ENCODE assay signal across 20 mouse cellular contexts in the genomic region with DNA sequence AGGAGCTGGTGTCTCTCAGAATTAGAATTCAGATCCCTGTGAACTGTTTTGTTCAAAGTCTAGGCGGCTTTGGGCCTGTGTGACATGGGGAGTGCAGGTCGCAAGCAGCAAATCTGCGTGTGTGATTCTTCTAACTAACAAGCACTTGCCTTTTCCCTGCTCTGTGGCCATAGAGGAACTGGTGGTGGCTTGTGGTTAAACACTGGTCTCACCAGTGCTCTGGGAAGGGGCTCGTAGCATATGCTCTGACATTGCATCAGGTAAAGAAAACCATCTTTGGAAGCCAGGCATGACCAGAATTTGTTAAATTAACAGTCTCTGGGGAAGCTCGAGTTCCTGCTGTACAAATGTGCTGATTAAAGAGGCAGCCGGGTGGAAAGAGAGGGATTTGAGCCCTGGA.
"Had no signal": no experiment of that assay in that cellular context is flagged by ENCODE, and none has a peak within 500 bp of the region (broad histone marks: within the 10 kb centered on the region; RNA-seq: fewer than 3 reads in every experiment).

No protein-coding gene starts in this region.

- H3K9ac ChIP-seq: liver, embryonic 13.5 days; neural tube, embryonic 12.5 days; neural tube, embryonic 15.5 days; stomach, embryonic 15.5 days had no signal

- H3K4me1 ChIP-seq: liver, embryonic 13.5 days; megakaryocyte, embryonic 14.5 days; neural tube, embryonic 12.5 days; stomach, embryonic 15.5 days had no signal

- DNase-seq: kidney, adult 2 months; kidney, postnatal 25 days; layer of hippocampus, adult 9-11 months; liver, embryonic 13.5 days; lung, adult 2 months; midbrain, embryonic 14.5 days; retina, postnatal 1 day; right cerebral cortex, postnatal 25 days; spleen, adult 18-20 months; thymus, adult 18-20 months; thymus, postnatal 14 days; thymus, postnatal 4 days had no signal

- H3K27ac ChIP-seq: kidney, postnatal 0 days; layer of hippocampus, adult 2 months; liver, embryonic 13.5 days; macrophage; midbrain, embryonic 10.5 days; neural tube, embryonic 12.5 days; neural tube, embryonic 15.5 days; stomach, embryonic 15.5 days had no signal

- H3K4me2 ChIP-seq: liver, embryonic 13.5 days; neural tube, embryonic 12.5 days; neural tube, embryonic 15.5 days; stomach, embryonic 15.5 days had no signal

- H3K4me3 ChIP-seq: layer of hippocampus, adult 2 months; liver, embryonic 13.5 days; megakaryocyte, embryonic 14.5 days; midbrain, embryonic 10.5 days; neural tube, embryonic 12.5 days; neural tube, embryonic 15.5 days; stomach, embryonic 15.5 days had no signal

- H3K9me3 ChIP-seq: liver, embryonic 13.5 days; megakaryocyte, embryonic 14.5 days; midbrain, embryonic 10.5 days; neural tube, embryonic 12.5 days; neural tube, embryonic 15.5 days; stomach, embryonic 15.5 days had no signal

- H3K27me3 ChIP-seq: liver, embryonic 13.5 days; megakaryocyte, embryonic 14.5 days; neural tube, embryonic 12.5 days; neural tube, embryonic 15.5 days; stomach, embryonic 15.5 days had no signal

- H3K36me3 ChIP-seq: liver, embryonic 13.5 days; midbrain, embryonic 10.5 days; neural tube, embryonic 12.5 days; neural tube, embryonic 15.5 days; stomach, embryonic 15.5 days had no signal
